Mouse (Mus musculus) ES-E14 (cell line): ENCODE results near the gene Ndufv3.

Experiments used
- CHD2 ChIP-seq: IDR thresholded peaks from 2 replicates; pipeline ENCODE4 v1.6.1; 2014; ENCODE audit warnings: mild to moderate bottlenecking, low read depth, low read length, inconsistent platforms
- ZC3H11A ChIP-seq: IDR thresholded peaks from 2 replicates; pipeline ENCODE4 v1.6.1; 2012; ENCODE audit warnings: low read depth, mild to moderate bottlenecking, inconsistent platforms, low read length, borderline replicate concordance
- ZNF384 ChIP-seq: IDR thresholded peaks from 2 replicates; pipeline ENCODE4 v1.6.1; 2012; ENCODE audit warnings: low read depth, low read length, inconsistent platforms

DNA sequence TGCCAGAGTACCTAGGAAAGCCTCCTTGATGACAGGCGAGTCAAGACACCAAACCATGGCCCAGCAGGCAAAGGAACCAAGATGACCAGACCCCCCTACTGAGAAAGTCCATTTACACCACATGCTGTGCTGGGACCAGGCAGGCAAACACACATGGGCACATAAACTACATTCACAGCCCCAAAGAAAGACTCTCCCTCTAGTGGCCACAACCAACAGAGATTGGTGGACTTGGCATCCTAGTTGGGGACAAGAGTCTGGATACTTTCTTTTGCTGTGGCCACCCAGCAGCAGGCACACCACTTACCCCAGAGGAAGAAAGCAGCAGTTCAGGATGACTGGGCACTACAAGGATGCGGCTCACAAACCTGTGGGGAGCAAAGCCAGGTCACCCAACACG is 19.0 kb upstream of the Ndufv3 start:
- TF ChIP-seq CHD2, result no peak
- TF ChIP-seq ZC3H11A, result no peak
- no peak for TF ChIP-seq ZNF384
